Comparison of ENCODE assay signal across 8 mouse cellular contexts in the genomic region with DNA sequence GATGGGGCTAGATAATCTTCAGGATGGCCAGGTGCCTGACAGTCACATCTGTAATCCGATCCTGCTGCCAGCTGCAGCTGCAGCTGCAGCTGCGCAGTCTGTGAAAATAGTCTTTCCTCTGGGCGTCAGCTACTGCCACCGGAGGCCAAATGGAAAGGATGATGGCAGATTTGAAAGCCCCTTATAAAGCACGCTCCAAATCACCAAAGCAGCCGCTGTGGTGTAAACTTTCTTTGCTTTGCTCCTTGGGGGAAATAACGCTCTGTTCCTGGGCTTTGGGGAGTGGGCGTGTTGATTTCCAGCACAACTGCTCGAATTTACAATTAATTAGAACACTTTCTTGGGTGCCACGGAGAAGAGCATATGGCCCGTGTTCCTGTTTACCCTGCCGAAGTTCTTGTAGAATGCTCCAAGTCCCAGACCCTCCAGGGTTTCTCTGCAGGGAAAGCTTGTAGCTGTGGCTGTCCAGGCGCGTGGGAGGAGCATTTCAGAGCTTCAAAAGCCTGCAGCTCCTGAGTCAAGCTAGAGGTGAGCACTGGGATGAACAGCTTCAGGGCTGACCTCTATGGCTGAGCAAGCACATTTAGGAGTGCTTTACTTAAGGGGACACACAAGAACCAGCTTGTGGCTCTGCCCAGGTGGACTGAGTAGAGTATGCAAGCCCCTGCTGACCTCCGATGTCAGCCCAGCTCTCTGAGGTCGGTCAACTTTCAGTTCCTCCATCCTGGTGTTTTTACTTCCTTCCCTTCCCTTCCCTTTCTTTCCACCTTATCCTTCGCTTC.
DNase-seq lines count a peak whose midpoint lies in the region; ATAC-seq and TF ChIP-seq lines count a peak whose summit lies in the region.

No protein-coding gene starts in this region.

- no peak for TF ChIP-seq EP300 in heart, postnatal 0 days (IDR thresholded peaks at IDR 0.05; ENCODE audit: low read depth)

- peak; percentile 43 to 48 for DNase-seq in cerebellum, adult 2 months
- no peak for DNase-seq in cerebellum, adult 11-12 months
- peak; percentile 7 for DNase-seq in lung, postnatal 10 days
- DNase-seq in lung, adult 18-20 months = no peak
- DNase-seq in heart, postnatal 0 days (ENCODE audit: low spot score) = peak; percentile 28
- no peak for DNase-seq in liver, embryonic 11.5 days (ENCODE audit: low spot score)
- DNase-seq in retina, postnatal 1 day = peak; percentile 67
- no peak for DNase-seq in adrenal gland, adult 8-10 months

- TF ChIP-seq CTCF in cerebellum, adult 2 months (IDR thresholded peaks at IDR 0.05; ENCODE audit: borderline replicate concordance, insufficient read depth, low read depth, low read length) = no peak
- TF ChIP-seq CTCF in heart, postnatal 0 days (IDR thresholded peaks at IDR 0.05; ENCODE audit: low read depth) = no peak

- TF ChIP-seq POLR2A in cerebellum, adult 2 months (IDR thresholded peaks at IDR 0.05; ENCODE audit: borderline replicate concordance, insufficient read depth, low read length) = no peak

- no peaks in the 10 kb centered on the region for H3K9me3 ChIP-seq in heart, postnatal 0 days (replicated peaks; ENCODE audit: control insufficient read depth, low read length)
- no peaks in the 10 kb centered on the region for H3K9me3 ChIP-seq in liver, embryonic 11.5 days (ENCODE audit: control insufficient read depth, low read length)

- no peaks in the 10 kb centered on the region for H3K36me3 ChIP-seq in heart, postnatal 0 days (replicated peaks; ENCODE audit: control insufficient read depth, insufficient read depth, low read length)
- no peaks in the 10 kb centered on the region for H3K36me3 ChIP-seq in liver, embryonic 11.5 days (ENCODE audit: control insufficient read depth, insufficient read depth, low read length)

- 28% methylated on average over 17 of the region's 17 CpGs for WGBS in cerebellum, adult 2 months
- WGBS in heart, postnatal 0 days = 11% methylated on average over 17 of the region's 17 CpGs
- 7% methylated on average over 17 of the region's 17 CpGs for WGBS in liver, embryonic 11.5 days

- H3K4me2 ChIP-seq in heart, postnatal 0 days (ENCODE audit: low read depth, low read length) = peak overlapping the region; percentile 60
- H3K4me2 ChIP-seq in liver, embryonic 11.5 days = peak overlapping the region; percentile 56

- no peaks in the 10 kb centered on the region for H3K27me3 ChIP-seq in cerebellum, adult 2 months (ENCODE audit: control insufficient read depth, insufficient read depth, low read length)
- no peaks in the 10 kb centered on the region for H3K27me3 ChIP-seq in heart, postnatal 0 days (ENCODE audit: control insufficient read depth, insufficient read depth, low read length)
- peaks cover 2% of the 10 kb centered on the region for H3K27me3 ChIP-seq in liver, embryonic 11.5 days (replicated peaks; ENCODE audit: control insufficient read depth, insufficient read depth, low read length)

- no peaks in the 10 kb centered on the region; the same call in none of the 2 replicates for H3K4me1 ChIP-seq in cerebellum, adult 2 months (ENCODE audit: control insufficient read depth, insufficient read depth, low read length)
- peaks cover 14% of the 10 kb centered on the region for H3K4me1 ChIP-seq in heart, postnatal 0 days (ENCODE audit: control insufficient read depth, insufficient read depth)
- H3K4me1 ChIP-seq in liver, embryonic 11.5 days (replicated peaks; ENCODE audit: control insufficient read depth, insufficient read depth, low read length) = no peaks in the 10 kb centered on the region; the same call in 1 of the 2 replicates

- no peak overlapping the region for H3K4me3 ChIP-seq in cerebellum, adult 2 months (replicated peaks; ENCODE audit: insufficient read depth, low read depth, low read length)
- peak overlapping the region; percentile 31 for H3K4me3 ChIP-seq in heart, postnatal 0 days (ENCODE audit: low read depth, low read length)
- H3K4me3 ChIP-seq in liver, embryonic 11.5 days (ENCODE audit: low read depth, low read length) = peak overlapping the region; percentile 16

- H3K27ac ChIP-seq in cerebellum, adult 2 months (ENCODE audit: insufficient read depth, low read length) = no peak overlapping the region; the same call in 1 of the 2 replicates
- no peak overlapping the region for H3K27ac ChIP-seq in heart, postnatal 0 days (ENCODE audit: low read depth)
- no peak overlapping the region for H3K27ac ChIP-seq in liver, embryonic 11.5 days (ENCODE audit: low read depth, low read length)

- ATAC-seq in heart, postnatal 0 days (ENCODE audit: insufficient read depth, low read depth) = no peak
- no peak for ATAC-seq in liver, embryonic 11.5 days (replicated peaks; ENCODE audit: low FRiP score)

- H3K9ac ChIP-seq in heart, postnatal 0 days (replicated peaks; ENCODE audit: low read depth, low read length) = no peak overlapping the region
- no peak overlapping the region for H3K9ac ChIP-seq in liver, embryonic 11.5 days (ENCODE audit: low read depth, low read length)

Comparison
In these comparisons a context has a peak if more than half of its experiments do, and no peak if none do; other contexts are left out.
1. DNase-seq: peak in cerebellum, adult 2 months (2 of 2), lung, postnatal 10 days (single experiment), heart, postnatal 0 days (single experiment) and retina, postnatal 1 day (single experiment); none in cerebellum, adult 11-12 months (single experiment), lung, adult 18-20 months (0 of 2), liver, embryonic 11.5 days (single experiment) and adrenal gland, adult 8-10 months (single experiment).